Comparison of ENCODE assay signal across 21 mouse cellular contexts in the genomic region with DNA sequence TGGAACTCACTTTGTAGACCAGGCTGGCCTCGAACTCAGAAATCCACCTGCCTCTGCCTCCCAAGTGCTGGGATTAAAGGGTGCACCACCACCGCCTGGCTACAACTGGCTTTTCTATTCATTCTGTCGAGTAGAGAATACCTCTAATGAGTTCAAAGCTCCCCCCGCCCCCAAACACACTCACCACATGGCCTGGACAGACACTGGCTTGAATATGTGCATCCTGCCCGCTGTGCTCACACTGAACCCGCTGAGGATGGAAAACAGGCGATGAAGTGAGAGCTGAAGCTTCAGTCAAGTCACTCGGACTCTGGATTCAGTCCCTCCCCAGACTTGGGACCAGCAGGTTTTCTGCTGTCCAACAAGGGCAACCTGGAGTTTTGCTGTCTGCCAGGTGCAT. TPM values are rescaled to one million over a fixed set of nuclear protein-coding genes. Genes with fewer than 3 reads are reported as not detected.
"Had no signal": no experiment of that assay in that cellular context is flagged by ENCODE, and none has a peak within 500 bp of the region (broad histone marks: within the 10 kb centered on the region; RNA-seq: fewer than 3 reads in every experiment).

No protein-coding gene starts in this region.

- H3K4me1 ChIP-seq: neural tube, embryonic 15.5 days had no signal

- H3K4me3 ChIP-seq: megakaryocyte, embryonic 14.5 days; midbrain, embryonic 10.5 days; midbrain, embryonic 12.5 days; myocyte; neural tube, embryonic 13.5 days; neural tube, embryonic 15.5 days had no signal

- H3K27ac ChIP-seq: macrophage; midbrain, embryonic 12.5 days; neural tube, embryonic 13.5 days; neural tube, embryonic 15.5 days had no signal

- ATAC-seq: midbrain, embryonic 16.5 days had no signal

- H3K9me3 ChIP-seq: megakaryocyte, embryonic 14.5 days; midbrain, embryonic 10.5 days; neural tube, embryonic 13.5 days; neural tube, embryonic 15.5 days had no signal

- H3K9ac ChIP-seq: midbrain, embryonic 12.5 days; neural tube, embryonic 13.5 days; neural tube, embryonic 15.5 days had no signal

- H3K27me3 ChIP-seq: megakaryocyte, embryonic 14.5 days; midbrain, embryonic 12.5 days; neural tube, embryonic 13.5 days; neural tube, embryonic 15.5 days had no signal

- H3K4me2 ChIP-seq: midbrain, embryonic 12.5 days; neural tube, embryonic 13.5 days; neural tube, embryonic 15.5 days had no signal

- DNase-seq: lung, adult 2 months; lung, postnatal 10 days; midbrain, embryonic 14.5 days; retina, postnatal 1 day; right cerebral cortex, adult 18-20 months; right cerebral cortex, postnatal 25 days; right cerebral cortex, postnatal 4 days; spleen, adult 18-20 months; thymus, adult 18-20 months; thymus, postnatal 14 days; thymus, postnatal 36 days had no signal

RNA-seq across cellular contexts. Expression of gene Dao, which starts 43.1 kb away (rescaled TPM):
- polyA plus RNA-seq: lung, embryonic 16.5 days; macrophage; midbrain, embryonic 10.5 days; midbrain, embryonic 12.5 days; midbrain, embryonic 14.5 days; midbrain, embryonic 16.5 days; myocyte; neural tube, embryonic 11.5 days; neural tube, embryonic 13.5 days; neural tube, embryonic 15.5 days had no signal
